Mouse (Mus musculus) lung, postnatal 0 days (tissue): ENCODE results near the gene Dcaf7. TPM values are rescaled to one million over a fixed set of nuclear protein-coding genes. Genes with fewer than 3 reads are reported as not detected.

Source experiments
- ATAC-seq: fragments of 200-750 bp; cut with Nextera tagmentation; 2 replicates; pipeline ENCODE4 v1.8.0; 2017; ENCODE audit warnings: moderate library complexity
- DNase-seq: peaks from one replicate; pipeline ENCODE4 v3.0.0-alpha.2; 2016; ENCODE audit warnings: low spot score
- H3K27ac ChIP-seq: fragments of 300-500 bp; sonication (generic); 2 replicates; pipeline ENCODE4 v1.5.1; 2014; ENCODE audit warnings: antibody characterized with exemption, mild to moderate bottlenecking, low read length, mixed read lengths
- H3K27me3 ChIP-seq: fragments of 300-500 bp; sonication (generic); replicated peaks from 2 replicates; pipeline ENCODE4 v1.6.1; 2014; ENCODE audit warnings: low read length, mixed read lengths; ENCODE audit not compliant: insufficient read depth
- H3K36me3 ChIP-seq: fragments of 300-500 bp; sonication (generic); 2 replicates; pipeline ENCODE4 v1.6.1; 2014; ENCODE audit warnings: low read length, mixed read lengths; ENCODE audit not compliant: insufficient read depth
- H3K4me1 ChIP-seq: fragments of 300-500 bp; sonication (generic); 2 replicates; pipeline ENCODE4 v1.6.1; 2014; ENCODE audit warnings: antibody characterized with exemption, low read depth, low read length, mixed read lengths; ENCODE audit not compliant: insufficient read depth
- H3K4me2 ChIP-seq: fragments of 300-500 bp; sonication (generic); replicated peaks from 2 replicates; pipeline ENCODE4 v1.6.1; 2014; ENCODE audit warnings: low read depth, mild to moderate bottlenecking, low read length, moderate library complexity, mixed read lengths
- H3K4me3 ChIP-seq: fragments of 300-500 bp; sonication (generic); 2 replicates; pipeline ENCODE4 v1.5.1; 2014; ENCODE audit warnings: low read depth, low read length
- H3K9ac ChIP-seq: fragments of 300-500 bp; sonication (generic); replicated peaks from 2 replicates; pipeline ENCODE4 v1.6.1; 2014; ENCODE audit warnings: low read depth, mild to moderate bottlenecking
- H3K9me3 ChIP-seq: fragments of 300-500 bp; sonication (generic); 2 replicates; pipeline ENCODE4 v1.6.1; 2016; ENCODE audit warnings: low read length, mixed read lengths
- CTCF ChIP-seq: IDR thresholded peaks from 2 replicates; pipeline ENCODE4 v1.5.1; 2016; ENCODE audit warnings: antibody characterized with exemption, mild to moderate bottlenecking
- EP300 ChIP-seq: IDR thresholded peaks from 2 replicates; pipeline ENCODE4 v1.6.1; 2016; ENCODE audit warnings: antibody characterized with exemption, mild to moderate bottlenecking, control low read depth
- WGBS: fragments of 180-500 bp; shearing (Covaris S2); extraction: QIAGEN DNeasy Blood & Tissue Kit; methylation state at CpG from one replicate; pipeline ENCODE4 v1.1.7; 2014; 5-methylcytosine and 5-hydroxymethylcytosine counted together
- polyA plus RNA-seq: library from polyadenylated mRNA; unstranded; fragments of >200 nt; fragmentation: Nextera tagmentation; extraction: Ambion mirVana; gene quantifications from 2 replicates; pipeline ENCODE4 v1.2.1, GENCODE M21; 2015

Gene Dcaf7
- polyA plus RNA-seq, 1 experiment from 2014 or later: 26.6 TPM

GRCm38 (mm10) chr11:106053921-106054320, 17.2 kb downstream of the Dcaf7 start:
- no peak overlapping the region for H3K27ac ChIP-seq
- DNase-seq (no peak), ATAC-seq (no peak)
- H3K36me3 ChIP-seq: peaks cover 56% of the 10 kb centered on the region
- TF ChIP-seq EP300 (no peak), CTCF (no peak)
- no peaks in the 10 kb centered on the region for H3K4me1 ChIP-seq
- no peak overlapping the region for H3K9ac ChIP-seq
- no peaks in the 10 kb centered on the region for H3K27me3 ChIP-seq
- no peaks in the 10 kb centered on the region for H3K9me3 ChIP-seq
- H3K4me3 ChIP-seq: no peak overlapping the region
- WGBS: 74% methylated on average over 2 of the region's 2 CpGs
- H3K4me2 ChIP-seq: no peak overlapping the region

- Histone ChIP-seq H3K4me1 (no peaks in the 10 kb centered on the region), H3K4me2 (no peak overlapping the region), H3K27ac (no peak overlapping the region), H3K9me3 (no peaks in the 10 kb centered on the region), H3K36me3 (peaks cover 58% of the 10 kb centered on the region), H3K9ac (no peak overlapping the region), H3K4me3 (no peak overlapping the region), H3K27me3 (no peaks in the 10 kb centered on the region)
- WGBS: 95% methylated on average over 8 of the region's 8 CpGs
- TF ChIP-seq EP300 (no peak), CTCF (no peak)
- no peak for DNase-seq
- no peak for ATAC-seq
Measured at GRCm38 (mm10) chr11:106054600-106054999, 17.9 kb downstream of the Dcaf7 start.

- H3K27ac ChIP-seq: no peak overlapping the region
- no peak overlapping the region for H3K4me2 ChIP-seq
- no peaks in the 10 kb centered on the region for H3K9me3 ChIP-seq
- H3K4me3 ChIP-seq: no peak overlapping the region
- TF ChIP-seq EP300: no peak
- TF ChIP-seq CTCF: no peak
- no peak for ATAC-seq
- no peaks in the 10 kb centered on the region for H3K27me3 ChIP-seq
- 86% methylated on average over 6 of the region's 6 CpGs for WGBS
- peaks cover 62% of the 10 kb centered on the region for H3K36me3 ChIP-seq
- no peak overlapping the region for H3K9ac ChIP-seq
- no peaks in the 10 kb centered on the region for H3K4me1 ChIP-seq
- no peak for DNase-seq
Measured at GRCm38 (mm10) chr11:106055341-106055740, 18.7 kb downstream of the Dcaf7 start.

DNA sequence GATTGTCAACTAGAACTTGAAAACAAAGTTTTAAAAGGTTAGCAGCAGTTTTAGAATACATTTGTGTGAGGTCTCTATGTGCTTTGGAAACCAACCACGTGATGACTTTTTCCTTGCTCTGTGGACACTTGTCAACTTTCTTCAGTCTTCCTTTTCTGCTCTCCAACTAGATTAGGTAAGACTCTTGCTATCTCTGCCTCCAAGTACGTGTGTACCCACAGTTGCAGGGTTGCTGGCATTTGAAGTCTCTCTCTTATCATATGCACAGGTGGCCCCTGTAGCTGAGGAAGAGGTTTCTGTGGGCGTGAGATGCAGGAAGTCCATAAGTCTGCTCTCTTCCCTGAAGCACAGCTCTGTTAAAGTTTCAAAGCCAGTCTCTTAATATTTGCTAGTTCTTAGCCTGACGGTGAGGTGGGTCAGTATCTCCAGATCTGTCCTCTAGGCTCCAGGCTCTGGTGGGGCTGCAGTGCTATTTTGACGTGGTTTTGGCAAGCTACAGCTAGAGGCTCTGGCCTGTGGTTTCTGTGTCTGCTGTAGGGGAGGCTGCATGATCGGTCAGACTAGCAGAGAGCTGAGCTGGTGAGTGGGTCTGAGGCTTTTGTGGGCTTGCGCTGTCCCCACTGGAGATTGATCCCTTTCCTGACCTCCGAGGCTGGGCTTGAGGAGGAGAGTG, 20.3 kb downstream of the Dcaf7 start:
- WGBS: 86% methylated on average over 8 of the region's 8 CpGs
- no peak for TF ChIP-seq EP300
- no peak for TF ChIP-seq CTCF
- Histone ChIP-seq H3K9me3 (no peaks in the 10 kb centered on the region), H3K27ac (no peak overlapping the region), H3K4me3 (no peak overlapping the region), H3K9ac (no peak overlapping the region), H3K27me3 (no peaks in the 10 kb centered on the region), H3K4me2 (no peak overlapping the region), H3K36me3 (peaks cover 48% of the 10 kb centered on the region; the same call in 1 of the 2 replicates), H3K4me1 (no peaks in the 10 kb centered on the region)
- ATAC-seq (no peak), DNase-seq (no peak)

DNA sequence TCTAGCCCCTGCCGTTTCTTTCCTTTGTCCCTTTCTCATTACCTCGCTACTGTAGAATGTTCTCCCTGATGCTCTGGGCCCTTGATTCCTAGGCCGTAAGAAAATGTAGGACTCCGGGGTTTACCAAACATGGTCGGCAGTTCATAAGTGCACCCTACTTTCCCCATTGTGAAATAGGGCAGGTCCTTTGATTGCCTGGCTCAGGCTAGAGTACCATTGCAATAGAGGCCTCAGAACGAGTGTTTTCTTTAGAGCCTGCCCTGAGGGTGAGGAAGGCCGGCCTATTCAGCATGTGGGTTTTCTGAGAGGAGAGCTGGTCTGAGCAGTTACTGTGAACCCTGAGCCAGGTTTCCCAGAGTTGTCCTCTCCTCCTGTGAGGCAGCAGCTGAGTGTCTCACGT, 21.3 kb downstream of the Dcaf7 start:
- H3K9me3 ChIP-seq: no peaks in the 10 kb centered on the region
- peak; percentile 66 for ATAC-seq
- 0 out of 2 replicates have a peak overlapping the region, but pooled peaks have one; percentile 21 for H3K27ac ChIP-seq
- no peaks in the 10 kb centered on the region for H3K27me3 ChIP-seq
- H3K9ac ChIP-seq: no peak overlapping the region
- H3K4me1 ChIP-seq: no peaks in the 10 kb centered on the region
- H3K4me2 ChIP-seq: no peak overlapping the region
- H3K36me3 ChIP-seq: peaks cover 40% of the 10 kb centered on the region; the same call in 1 of the 2 replicates
- 63% methylated on average over 8 of the region's 8 CpGs for WGBS
- no peak overlapping the region for H3K4me3 ChIP-seq
- TF ChIP-seq CTCF: no peak
- no peak for TF ChIP-seq EP300
- DNase-seq: peak; percentile 50

- no peak overlapping the region for H3K27ac ChIP-seq
- no peak overlapping the region for H3K4me3 ChIP-seq
- peaks cover 16% of the 10 kb centered on the region; the same call in 1 of the 2 replicates for H3K36me3 ChIP-seq
- no peaks in the 10 kb centered on the region for H3K27me3 ChIP-seq
- no peak overlapping the region for H3K9ac ChIP-seq
- WGBS: 85% methylated on average over 1 of the region's 1 CpGs
- H3K4me1 ChIP-seq: peaks cover 3% of the 10 kb centered on the region; the same call in 1 of the 2 replicates
- no peak for TF ChIP-seq CTCF
- no peak for TF ChIP-seq EP300
- ATAC-seq: no peak
- no peak overlapping the region for H3K4me2 ChIP-seq
- no peaks in the 10 kb centered on the region for H3K9me3 ChIP-seq
- no peak for DNase-seq
Measured at GRCm38 (mm10) chr11:106060549-106060948, 23.9 kb downstream of the Dcaf7 start.
